13 mouse cellular contexts compared by ENCODE assay signal in the genomic region with DNA sequence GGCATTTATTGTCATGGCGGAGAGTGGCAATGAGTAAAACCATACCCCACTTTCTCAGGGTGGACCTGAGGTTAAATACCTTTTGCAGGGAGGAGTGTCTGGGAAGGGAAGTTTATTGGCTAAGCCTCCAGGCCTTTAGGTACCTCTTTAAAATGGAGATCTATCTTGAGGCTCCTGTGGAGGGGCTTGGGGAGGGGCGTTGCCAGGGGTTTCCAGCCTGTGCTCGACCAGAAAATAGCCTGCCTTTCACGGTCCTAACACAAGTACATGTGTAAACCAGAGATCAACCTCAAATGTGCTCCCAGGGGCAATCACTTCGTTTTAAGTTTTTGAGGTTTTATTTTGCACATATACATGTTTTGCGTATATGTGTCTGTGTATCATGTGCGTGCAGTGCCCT. TPM values are rescaled to one million over a fixed set of nuclear protein-coding genes. Genes with fewer than 3 reads are reported as not detected.
DNase-seq lines count a peak whose midpoint lies in the region; ATAC-seq and TF ChIP-seq lines count a peak whose summit lies in the region.
"Had no signal": no experiment of that assay in that cellular context is flagged by ENCODE, and none has a peak within 500 bp of the region (broad histone marks: within the 10 kb centered on the region; RNA-seq: fewer than 3 reads in every experiment).

No protein-coding gene starts in this region.

- TF ChIP-seq POLR2A in thymus, adult 2 months (IDR thresholded peaks at IDR 0.05; ENCODE audit: control insufficient read depth, extremely low read depth, insufficient read depth, low read length, poor library complexity): no peak

- DNase-seq in heart, postnatal 14 days: no peak
- DNase-seq in ZHBTc4 (ENCODE audit: low read depth, low spot score): peak; percentile 35
- DNase-seq in forebrain, embryonic 14.5 days (ENCODE audit: low spot score): no peak
- DNase-seq in urinary bladder, postnatal 4 days (ENCODE audit: low spot score in 2 of 2): no peak
- DNase-seq in adrenal gland, adult (ENCODE audit: inconsistent age in 2 of 2, low spot score in 1 of 2): no peak
- no peak for DNase-seq in thymus, adult 2 months
- DNase-seq: adrenal gland, adult 2 months; gastrocnemius, postnatal 14 days; kidney, postnatal 14 days; lung, postnatal 36 days had no signal

- ATAC-seq in heart, embryonic 16.5 days (replicated peaks; ENCODE audit: extremely low read depth, insufficient read depth, low FRiP score): no peak
- ATAC-seq in forebrain, embryonic 14.5 days: no peak
- peak; percentile 77 for ATAC-seq in midbrain, embryonic 13.5 days

- H3K27ac ChIP-seq in heart, embryonic 16.5 days (ENCODE audit: low read length): no peak overlapping the region
- H3K27ac ChIP-seq in forebrain, embryonic 14.5 days (ENCODE audit: low read depth, low read length): no peak overlapping the region
- H3K27ac ChIP-seq in midbrain, embryonic 13.5 days: no peak overlapping the region
- H3K27ac ChIP-seq in thymus, adult 2 months (ENCODE audit: control insufficient read depth, insufficient read depth, low read length): no peak overlapping the region

- H3K4me2 ChIP-seq in heart, embryonic 16.5 days (ENCODE audit: low read depth, low read length): peak overlapping the region; percentile 66; the same call in 1 of the 2 replicates
- peak overlapping the region; percentile 48; the same call in 1 of the 2 replicates for H3K4me2 ChIP-seq in forebrain, embryonic 14.5 days (ENCODE audit: low read length)
- H3K4me2 ChIP-seq in midbrain, embryonic 13.5 days (replicated peaks): peak overlapping the region; percentile 62

- no peaks in the 10 kb centered on the region for H3K36me3 ChIP-seq in heart, embryonic 16.5 days (ENCODE audit: control insufficient read depth, insufficient read depth)
- H3K36me3 ChIP-seq in forebrain, embryonic 14.5 days (ENCODE audit: control insufficient read depth, insufficient read depth, low read length): no peaks in the 10 kb centered on the region
- H3K36me3 ChIP-seq in midbrain, embryonic 13.5 days: no peaks in the 10 kb centered on the region
- no peaks in the 10 kb centered on the region for H3K36me3 ChIP-seq in thymus, adult 2 months (ENCODE audit: control insufficient read depth, insufficient read depth, low read length)
- H3K36me3 ChIP-seq: G1E had no signal

- H3K9ac ChIP-seq in heart, embryonic 16.5 days (ENCODE audit: low read length): no peak overlapping the region
- H3K9ac ChIP-seq in forebrain, embryonic 14.5 days (ENCODE audit: low read length): no peak overlapping the region
- H3K9ac ChIP-seq in midbrain, embryonic 13.5 days (replicated peaks): no peak overlapping the region

- H3K9me3 ChIP-seq in heart, embryonic 16.5 days (replicated peaks; ENCODE audit: control insufficient read depth, low read length): no peaks in the 10 kb centered on the region
- no peaks in the 10 kb centered on the region for H3K9me3 ChIP-seq in forebrain, embryonic 14.5 days (replicated peaks; ENCODE audit: control insufficient read depth, low read length)
- no peaks in the 10 kb centered on the region for H3K9me3 ChIP-seq in midbrain, embryonic 13.5 days

- no peaks in the 10 kb centered on the region for H3K4me1 ChIP-seq in heart, embryonic 16.5 days (ENCODE audit: control insufficient read depth, insufficient read depth, low read length)
- H3K4me1 ChIP-seq in forebrain, embryonic 14.5 days (ENCODE audit: control insufficient read depth, insufficient read depth, low read length): peaks cover 11% of the 10 kb centered on the region; the same call in 1 of the 2 replicates
- peaks cover 15% of the 10 kb centered on the region for H3K4me1 ChIP-seq in midbrain, embryonic 13.5 days (replicated peaks)
- no peaks in the 10 kb centered on the region for H3K4me1 ChIP-seq in thymus, adult 2 months (replicated peaks; ENCODE audit: control insufficient read depth, insufficient read depth, low read length)

- no peak overlapping the region; the same call in 1 of the 2 replicates for H3K4me3 ChIP-seq in heart, embryonic 16.5 days (ENCODE audit: low read length)
- no peak overlapping the region for H3K4me3 ChIP-seq in forebrain, embryonic 14.5 days (ENCODE audit: low read depth, low read length)
- H3K4me3 ChIP-seq in midbrain, embryonic 13.5 days (replicated peaks): peak overlapping the region; percentile 34; the same call in 1 of the 2 replicates
- H3K4me3 ChIP-seq in thymus, adult 2 months (ENCODE audit: control insufficient read depth, insufficient read depth, low read length): no peak overlapping the region

- intact Hi-C loops in heart, postnatal 14 days (cut with DNase I): no loop called here

- TF ChIP-seq CTCF in thymus, adult 2 months (IDR thresholded peaks at IDR 0.05; ENCODE audit: borderline replicate concordance, control insufficient read depth, extremely low read depth, insufficient read depth, low read length, poor library complexity): no peak

- 0 out of 2 replicates have a peak, but pooled peaks cover 4% of the 10 kb centered on the region for H3K27me3 ChIP-seq in heart, embryonic 16.5 days (ENCODE audit: control insufficient read depth, insufficient read depth, low read length)
- H3K27me3 ChIP-seq in forebrain, embryonic 14.5 days (replicated peaks; ENCODE audit: control insufficient read depth, insufficient read depth, low read length): 0 out of 2 replicates have a peak, but pooled peaks cover 4% of the 10 kb centered on the region
- H3K27me3 ChIP-seq in midbrain, embryonic 13.5 days: peaks cover 37% of the 10 kb centered on the region
- H3K27me3 ChIP-seq in thymus, adult 2 months (ENCODE audit: control insufficient read depth, insufficient read depth, low read length): no peaks in the 10 kb centered on the region

- WGBS in heart, embryonic 16.5 days: 46% methylated on average over 7 of the region's 7 CpGs
- 23% methylated on average over 7 of the region's 7 CpGs for WGBS in forebrain, embryonic 14.5 days
- WGBS in midbrain, embryonic 13.5 days: 9% methylated on average over 7 of the region's 7 CpGs
- 90% methylated on average over 7 of the region's 7 CpGs for WGBS in thymus, adult 2 months

RNA-seq across cellular contexts. Expression of a gene that starts 15.1 kb away (rescaled TPM):
- 14.9 and 17.4 TPM in 2 replicates for polyA plus RNA-seq in heart, embryonic 16.5 days (2015; fragmentation: Nextera tagmentation; extraction: Ambion mirVana)
- total RNA-seq in heart, postnatal 14 days (2021): 1 to 10 TPM in 1 of 2 experiments, under 1 TPM in 1; 0.76 to 1.0 TPM
- 11.1 and 12.6 TPM in 2 replicates for polyA plus RNA-seq in forebrain, embryonic 14.5 days (2014; fragmentation: Nextera tagmentation; extraction: Ambion mirVana)
- polyA plus RNA-seq in midbrain, embryonic 13.5 days (2015; fragmentation: Nextera tagmentation; extraction: Ambion mirVana): 8.6 and 9.7 TPM in 2 replicates
- polyA plus RNA-seq in thymus, adult 2 months (2012; rRNA removed): 8.0 and 9.0 TPM in 2 replicates
